Mouse (Mus musculus): ENCODE data around the gene Kpna7.
A peak's percentile ranks its signal among the peaks of the same experiment; 100 is the strongest.
"Not testable (repeated sequence)": the region's sequence is repeated elsewhere in the genome, so short reads cannot be mapped to it uniquely, and the experiment has no call there.

Kpna7 gene

DNA sequence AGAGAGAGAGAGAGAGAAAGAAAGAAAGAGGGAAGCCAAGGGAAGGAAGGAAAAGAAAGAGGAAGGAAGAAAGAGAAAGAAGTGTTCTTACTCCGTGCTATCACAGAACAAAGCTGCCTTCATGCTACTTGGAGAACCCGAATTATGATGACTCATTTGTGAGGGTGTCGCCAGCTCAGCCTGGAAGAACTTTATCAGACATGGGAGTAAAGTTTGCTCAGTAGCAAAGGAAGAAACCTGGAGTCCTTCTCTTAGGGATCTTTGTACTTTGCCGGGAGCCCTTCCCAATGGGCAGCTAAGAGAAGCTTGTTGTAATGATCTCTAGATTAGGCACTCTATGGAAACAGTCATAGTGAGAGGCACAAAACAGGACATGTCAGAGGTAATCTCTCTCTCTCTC, 18.9 kb upstream of the Kpna7 start:
- DNase-seq (ENCODE audit: low read depth, low spot score), result peak; percentile 66

DNA sequence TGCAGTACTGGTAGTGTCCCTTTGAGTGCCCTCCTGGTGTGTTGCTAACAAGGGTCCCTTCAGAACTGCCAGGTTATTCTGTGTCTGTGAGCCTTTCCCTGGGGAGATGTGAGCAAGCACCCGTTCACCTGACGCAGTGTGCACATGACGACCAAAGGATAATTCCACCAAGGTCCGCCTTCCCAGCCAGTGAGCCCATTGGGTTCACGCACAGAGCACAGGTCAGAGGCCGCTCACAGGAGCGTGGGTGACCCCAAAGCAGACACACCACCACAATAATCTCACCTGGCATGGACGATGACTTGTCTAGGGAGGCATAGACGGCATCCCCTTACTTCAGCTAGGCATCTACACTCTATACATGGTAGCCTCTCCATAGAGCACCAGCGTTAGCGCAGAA, 17.6 kb upstream of the Kpna7 start:
- not testable (repeated sequence) for DNase-seq (ENCODE audit: low read depth, low spot score)

- DNase-seq (ENCODE audit: low read depth, low spot score), result no peak
These were observed 17.1 kb upstream of the Kpna7 start for GRCm38 (mm10) chr5:145100960-145101359.

DNA sequence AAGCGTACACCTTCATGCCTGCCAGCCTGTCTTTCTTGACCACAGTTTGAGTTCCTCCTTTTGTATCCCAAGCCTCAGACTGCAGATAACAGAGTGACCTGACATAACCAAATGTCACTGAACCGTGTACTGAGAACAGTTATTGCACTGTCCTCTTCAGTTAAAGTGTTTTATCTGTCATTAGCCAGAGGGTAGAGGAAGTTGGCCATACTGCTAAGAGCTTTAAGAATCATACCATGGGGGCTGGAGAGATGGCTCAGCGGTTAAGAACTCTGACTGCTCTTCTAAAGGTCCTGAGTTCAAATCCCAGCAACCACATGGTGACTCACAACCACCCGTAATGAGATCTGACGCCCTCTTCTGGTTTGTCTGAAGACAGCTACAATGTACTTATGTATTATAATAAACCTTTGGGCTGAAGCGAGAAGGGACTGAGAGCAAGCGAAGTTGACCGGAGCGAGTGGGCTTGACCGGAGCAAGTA, 14.6 kb upstream of the Kpna7 start:
- DNase-seq (ENCODE audit: low read depth, low spot score), result no peak

DNA sequence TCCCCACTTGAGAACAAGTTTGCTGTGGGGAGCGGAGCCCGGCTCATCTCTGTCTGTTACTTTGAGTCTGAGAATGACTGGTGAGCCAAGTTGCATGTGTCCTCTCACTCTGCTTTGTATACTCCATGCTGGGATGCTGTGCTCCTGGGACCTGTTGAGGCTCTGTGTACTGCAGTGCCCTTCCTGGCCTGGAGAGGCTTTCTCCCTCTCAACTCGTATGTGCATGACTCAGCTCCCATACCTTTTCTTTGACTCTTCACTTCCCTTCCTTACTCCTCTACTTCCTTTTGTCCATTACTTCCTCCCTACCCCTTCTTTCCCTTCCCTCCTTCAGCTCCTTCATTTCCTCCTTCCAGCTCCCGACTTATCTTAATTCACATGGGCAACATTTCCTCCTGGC, 12.4 kb upstream of the Kpna7 start:
- no peak for DNase-seq (ENCODE audit: low read depth, low spot score)

- no peak for DNase-seq (ENCODE audit: low read depth, low spot score)
These were observed 6.0 kb upstream of the Kpna7 start for GRCm38 (mm10) chr5:145089878-145090277.

- no peak for DNase-seq (ENCODE audit: low read depth, low spot score)
These were observed 4.4 kb upstream of the Kpna7 start for GRCm38 (mm10) chr5:145088186-145088585.

- DNase-seq (ENCODE audit: low read depth, low spot score), result no peak
These were observed 992 bp upstream of the Kpna7 start for GRCm38 (mm10) chr5:145084822-145085221.

- DNase-seq (ENCODE audit: low read depth, low spot score), result not testable (repeated sequence)
These were observed 629 bp downstream of the Kpna7 start for GRCm38 (mm10) chr5:145083201-145083600.

DNA sequence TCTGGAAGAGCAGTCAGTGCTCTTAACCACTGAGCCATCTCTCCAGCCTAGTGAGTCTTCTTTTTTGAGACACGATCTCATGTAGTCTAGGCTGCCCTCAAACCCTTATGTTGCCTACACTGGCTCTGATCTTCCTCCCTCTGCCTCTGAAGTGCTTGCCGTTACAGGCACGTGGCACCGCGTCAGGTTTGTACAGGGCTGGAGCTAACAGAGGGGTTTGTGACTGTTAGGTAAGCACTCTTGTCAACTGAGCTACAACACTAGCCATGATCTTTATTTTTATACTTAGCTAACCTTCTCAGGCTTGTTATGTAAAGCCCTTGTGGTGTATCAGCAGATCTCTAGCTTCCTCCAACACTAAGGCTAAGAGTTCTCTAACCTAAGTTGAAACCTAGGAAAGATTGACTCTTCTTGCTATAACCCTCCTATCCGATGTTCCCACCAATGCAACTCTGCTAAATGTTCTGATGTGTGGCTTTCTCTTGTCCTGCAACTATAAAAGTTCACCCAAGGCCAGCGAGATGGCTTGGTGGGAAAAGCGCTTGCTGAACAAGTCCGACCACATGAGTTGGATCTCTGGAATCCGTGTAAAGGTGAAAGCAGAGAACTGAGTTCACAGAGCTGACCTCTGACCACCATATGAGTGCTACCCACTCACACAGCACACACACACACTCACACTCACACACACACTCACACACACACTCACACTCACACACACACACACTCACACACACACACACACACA, 1.8 kb downstream of the Kpna7 start:
- no peak for DNase-seq (ENCODE audit: low read depth, low spot score)

GRCm38 (mm10) chr5:145075081-145075480, 8.7 kb downstream of the Kpna7 start:
- no peak for DNase-seq (ENCODE audit: low read depth, low spot score)

DNA sequence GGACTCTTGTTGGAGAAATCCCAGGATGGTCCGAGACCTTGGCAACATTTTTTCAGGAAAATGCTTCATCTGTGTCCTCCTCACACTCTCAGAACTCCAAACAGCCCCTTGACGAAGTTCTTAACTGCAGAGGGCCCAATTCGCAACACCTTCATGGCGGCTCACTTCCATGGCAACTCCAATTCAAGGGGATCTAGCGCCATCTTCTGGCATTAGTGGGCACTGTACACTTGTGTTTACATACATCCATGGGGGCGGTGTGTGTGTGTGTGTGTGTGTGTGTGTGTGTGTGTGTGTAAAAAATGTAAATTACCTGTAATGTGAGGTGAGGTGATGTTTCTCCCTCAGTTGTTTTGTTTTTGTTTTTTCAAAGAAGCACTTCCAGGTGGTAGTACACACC, 12.5 kb downstream of the Kpna7 start:
- no peak for DNase-seq (ENCODE audit: low read depth, low spot score)

GRCm38 (mm10) chr5:145069707-145070106, 14.1 kb downstream of the Kpna7 start:
- peak; percentile 87 for DNase-seq (ENCODE audit: low read depth, low spot score)

- DNase-seq (ENCODE audit: low read depth, low spot score), result no peak
These were observed 15.0 kb downstream of the Kpna7 start for GRCm38 (mm10) chr5:145068863-145069262.

DNA sequence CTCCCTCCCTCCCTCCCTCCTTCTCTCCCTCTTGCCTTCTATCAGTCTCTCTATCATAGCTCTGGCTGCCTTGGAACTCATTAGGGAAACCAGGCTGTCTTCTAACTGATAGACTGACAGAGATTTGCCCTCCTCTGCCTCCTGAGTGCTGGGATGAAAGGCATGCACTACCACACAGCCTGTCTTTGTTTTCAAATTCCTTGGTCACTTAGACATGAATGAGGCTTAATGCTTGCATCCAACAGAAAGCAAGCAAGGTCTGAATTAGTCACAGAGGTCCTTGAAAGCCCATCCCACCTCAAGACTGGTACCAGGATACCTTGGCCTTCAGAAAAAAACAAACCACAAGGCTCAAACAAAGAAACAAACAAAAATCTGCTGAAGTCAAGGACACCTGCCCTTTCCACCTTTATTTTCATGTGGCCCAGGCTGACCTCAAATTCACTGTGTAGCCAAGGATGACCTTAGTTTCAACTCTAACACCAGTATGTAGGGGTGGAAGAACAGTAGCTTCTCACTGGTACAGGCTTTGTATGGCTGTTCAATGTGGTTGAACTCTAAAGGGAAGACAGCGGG, 19.0 kb downstream of the Kpna7 start:
- no peak for DNase-seq (ENCODE audit: low read depth, low spot score)

GRCm38 (mm10) chr5:145059524-145059923, 24.3 kb downstream of the Kpna7 start:
- DNase-seq (ENCODE audit: low read depth, low spot score), result no peak

- no peak for DNase-seq (ENCODE audit: low read depth, low spot score)
These were observed 25.1 kb downstream of the Kpna7 start for GRCm38 (mm10) chr5:145058722-145059121.

GRCm38 (mm10) chr5:145057907-145058306, 25.9 kb downstream of the Kpna7 start:
- no peak for DNase-seq (ENCODE audit: low read depth, low spot score)

DNA sequence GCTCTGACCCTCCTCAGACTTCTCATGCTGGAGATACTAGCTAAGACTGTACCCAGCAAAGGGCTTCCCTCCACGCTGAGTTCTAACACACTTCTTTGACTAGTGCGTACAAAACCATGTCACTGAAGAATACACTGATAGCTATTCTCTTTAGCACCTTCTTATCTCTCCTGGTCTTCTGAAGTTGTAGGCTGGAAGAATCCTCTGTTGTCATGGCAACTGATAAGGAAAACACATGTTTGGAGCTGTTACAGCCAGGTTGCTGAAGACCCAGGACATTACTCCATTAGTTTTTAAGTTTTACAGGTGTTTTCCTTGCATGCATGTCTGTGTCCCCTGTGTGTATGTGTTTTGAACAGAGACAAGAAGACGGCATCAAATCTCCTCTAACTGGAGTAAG, 29.6 kb downstream of the Kpna7 start:
- DNase-seq (ENCODE audit: low read depth, low spot score), result not testable (repeated sequence)

DNA sequence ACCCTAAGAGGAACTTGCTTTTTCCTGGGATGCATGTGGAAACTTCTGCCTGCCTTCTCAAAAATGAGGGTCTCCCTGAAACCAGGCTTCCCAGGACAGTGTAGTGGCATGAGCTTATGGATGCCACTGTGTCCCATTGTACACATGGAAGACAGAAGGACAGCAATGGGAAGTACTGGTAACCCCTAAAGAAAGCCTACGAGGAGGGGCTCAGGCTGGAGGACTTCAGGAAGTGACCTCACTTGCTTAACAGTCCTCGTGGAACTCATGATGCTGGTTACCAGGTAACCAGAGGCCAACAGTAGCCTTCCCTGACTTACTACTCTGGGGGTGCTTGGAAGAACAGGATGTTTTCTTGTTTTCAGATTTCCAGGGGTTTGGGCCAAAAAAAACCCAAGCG, 41.1 kb downstream of the Kpna7 start, which contains the start of gene 1700018F24Rik:
Gene 1700018F24Rik, plus strand, starts transcription at position 301 of the 400 bp plus-strand sequence.
- not testable (repeated sequence) for DNase-seq (ENCODE audit: low read depth, low spot score)

DNA sequence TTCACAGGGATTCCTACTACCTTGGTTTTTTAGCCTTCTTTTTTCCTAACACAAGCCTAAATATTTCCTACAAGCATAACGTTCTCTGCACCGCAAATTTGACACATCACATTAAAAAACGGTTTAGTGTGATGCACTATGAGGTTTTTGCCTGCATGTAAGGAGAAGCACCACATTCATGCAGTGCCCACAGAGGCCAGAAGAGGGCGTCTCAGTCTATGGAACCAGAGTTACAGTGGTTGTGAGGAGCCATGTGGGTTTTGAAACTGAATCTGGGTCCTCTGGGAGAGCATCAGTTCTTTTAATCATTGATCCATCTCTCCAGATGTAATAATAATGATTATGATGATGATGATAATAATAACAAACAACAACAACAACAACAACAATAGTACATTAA, 42.2 kb downstream of the Kpna7 start:
- no peak for DNase-seq (ENCODE audit: low read depth, low spot score)

GRCm38 (mm10) chr5:145032391-145032790, 51.4 kb downstream of the Kpna7 start, which contains the start of gene Gm4871:
Gm4871 (minus strand) TSS chr5:145032754.
- DNase-seq (ENCODE audit: low read depth, low spot score), result not testable (repeated sequence)

DNA sequence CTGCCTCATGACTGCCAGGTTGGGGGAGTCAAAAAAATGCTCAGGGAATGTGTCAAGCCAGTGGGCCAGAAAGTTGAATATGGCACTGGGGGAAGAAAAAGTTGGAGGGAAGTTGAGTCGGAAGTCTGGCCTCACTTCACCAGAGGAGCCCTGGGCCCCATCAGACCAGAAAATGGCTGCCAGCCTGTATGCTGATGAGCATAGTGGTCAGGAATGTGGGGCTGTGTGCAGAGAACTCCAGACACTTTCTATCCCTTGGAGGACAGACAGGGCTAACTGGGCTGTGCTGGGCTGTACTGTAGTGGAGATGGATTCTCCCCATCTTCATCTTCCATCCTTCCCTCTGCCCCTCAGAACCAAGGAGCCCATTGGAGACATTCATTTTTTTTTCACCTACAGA, 53.4 kb downstream of the Kpna7 start:
- DNase-seq (ENCODE audit: low read depth, low spot score), result not testable (repeated sequence)
